Mouse (Mus musculus): ENCODE results near the gene Rab3il1. TPM values are rescaled to one million over a fixed set of nuclear protein-coding genes. Genes with fewer than 3 reads are reported as not detected.

Rab3il1 gene
- polyA plus RNA-seq, 1 experiment: 362 TPM

DNA sequence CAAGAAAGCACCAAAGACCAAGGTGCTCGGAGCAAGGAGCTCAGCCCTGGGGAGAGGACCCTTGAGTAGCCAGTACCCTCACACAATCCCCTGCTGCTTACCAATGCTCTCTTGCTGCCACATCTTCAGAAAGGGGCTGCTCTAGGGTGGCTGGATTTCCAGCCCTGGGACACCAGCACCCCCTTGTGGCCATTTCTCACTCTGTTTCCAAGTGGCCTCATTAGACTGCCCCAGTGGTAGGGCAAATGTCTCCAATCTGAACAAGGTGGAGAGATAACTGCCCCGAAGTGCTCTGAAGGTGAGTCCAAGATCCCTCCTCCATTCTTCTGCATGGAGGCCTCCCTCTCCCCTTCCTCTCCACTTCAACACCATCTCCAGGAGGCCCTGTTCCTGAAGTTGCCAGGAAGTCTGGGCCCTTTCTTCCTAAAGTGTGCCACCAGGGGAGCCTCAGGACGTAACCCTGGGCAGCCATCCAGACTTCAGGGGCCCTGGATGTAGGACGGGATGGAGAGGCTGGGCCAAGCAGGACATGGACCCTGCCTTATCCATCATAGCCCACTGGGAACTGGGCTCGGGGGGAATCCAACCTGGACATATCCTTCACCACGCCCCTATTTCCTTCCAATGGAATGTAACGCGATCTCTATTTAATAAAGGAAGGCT is 33.4 kb downstream of the Rab3il1 start:
- no peak overlapping the region for H3K4me3 ChIP-seq (ENCODE audit: control insufficient read depth, low read depth, low read length)
- H3K36me3 ChIP-seq (ENCODE audit: control insufficient read depth, insufficient read depth, low read length): no peaks in the 10 kb centered on the region
- no peaks in the 10 kb centered on the region for H3K27me3 ChIP-seq (ENCODE audit: control insufficient read depth, insufficient read depth, low read length)
- peak; percentile 71 for TF ChIP-seq CTCF (IDR thresholded peaks at IDR 0.05; ENCODE audit: control insufficient read depth, insufficient read depth, insufficient replicate concordance, low read depth, low read length)
- no peak for TF ChIP-seq POLR2A (IDR thresholded peaks at IDR 0.05; ENCODE audit: control insufficient read depth, low read depth, low read length)
- H3K27ac ChIP-seq (ENCODE audit: control insufficient read depth, insufficient read depth, low read depth, low read length): no peak overlapping the region
- no peaks in the 10 kb centered on the region for H3K4me1 ChIP-seq (ENCODE audit: control insufficient read depth, insufficient read depth, low read length)

GRCm38 (mm10) chr19:10037534-10037933 is 36.1 kb downstream of the Rab3il1 start:
- H3K36me3 ChIP-seq (ENCODE audit: control insufficient read depth, insufficient read depth, low read length): no peaks in the 10 kb centered on the region
- no peak overlapping the region for H3K4me3 ChIP-seq (ENCODE audit: control insufficient read depth, low read depth, low read length)
- no peaks in the 10 kb centered on the region for H3K27me3 ChIP-seq (ENCODE audit: control insufficient read depth, insufficient read depth, low read length)
- no peak overlapping the region for H3K27ac ChIP-seq (ENCODE audit: control insufficient read depth, insufficient read depth, low read depth, low read length)
- TF ChIP-seq CTCF (IDR thresholded peaks at IDR 0.05; ENCODE audit: control insufficient read depth, insufficient read depth, insufficient replicate concordance, low read depth, low read length) (no peak), POLR2A (IDR thresholded peaks at IDR 0.05; ENCODE audit: control insufficient read depth, low read depth, low read length) (no peak)
- peaks cover 6% of the 10 kb centered on the region for H3K4me1 ChIP-seq (ENCODE audit: control insufficient read depth, insufficient read depth, low read length)

GRCm38 (mm10) chr19:10038364-10038763 is 36.9 kb downstream of the Rab3il1 start:
- H3K4me1 ChIP-seq (ENCODE audit: control insufficient read depth, insufficient read depth, low read length): peaks cover 6% of the 10 kb centered on the region
- no peak overlapping the region for H3K4me3 ChIP-seq (ENCODE audit: control insufficient read depth, low read depth, low read length)
- no peaks in the 10 kb centered on the region for H3K27me3 ChIP-seq (ENCODE audit: control insufficient read depth, insufficient read depth, low read length)
- TF ChIP-seq POLR2A (IDR thresholded peaks at IDR 0.05; ENCODE audit: control insufficient read depth, low read depth, low read length): no peak
- TF ChIP-seq CTCF (IDR thresholded peaks at IDR 0.05; ENCODE audit: control insufficient read depth, insufficient read depth, insufficient replicate concordance, low read depth, low read length): no peak
- no peak overlapping the region for H3K27ac ChIP-seq (ENCODE audit: control insufficient read depth, insufficient read depth, low read depth, low read length)
- H3K36me3 ChIP-seq (ENCODE audit: control insufficient read depth, insufficient read depth, low read length): no peaks in the 10 kb centered on the region

DNA sequence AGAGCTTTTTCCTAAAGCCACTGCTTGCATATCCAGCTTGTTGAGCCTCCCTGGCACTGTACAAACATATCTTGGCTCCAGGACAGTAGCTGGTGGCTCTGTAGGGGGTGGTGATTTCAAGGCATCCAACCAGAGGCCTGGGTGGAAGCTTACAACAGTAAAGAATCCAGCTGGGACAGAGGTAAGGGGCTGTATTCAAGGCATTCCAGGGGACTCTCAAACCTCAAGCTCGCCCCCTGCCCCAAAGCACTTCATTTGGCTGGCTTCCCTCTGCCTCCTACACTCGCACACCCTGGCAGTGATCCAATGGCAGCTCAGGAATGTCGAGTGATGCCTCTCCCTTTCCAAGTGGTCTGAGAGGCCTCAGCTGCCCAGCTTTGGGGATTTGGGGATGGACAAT is 37.4 kb downstream of the Rab3il1 start:
- Histone ChIP-seq H3K27ac (ENCODE audit: control insufficient read depth, insufficient read depth, low read depth, low read length) (no peak overlapping the region), H3K4me1 (ENCODE audit: control insufficient read depth, insufficient read depth, low read length) (peaks cover 6% of the 10 kb centered on the region), H3K27me3 (ENCODE audit: control insufficient read depth, insufficient read depth, low read length) (no peaks in the 10 kb centered on the region), H3K36me3 (ENCODE audit: control insufficient read depth, insufficient read depth, low read length) (no peaks in the 10 kb centered on the region), H3K4me3 (ENCODE audit: control insufficient read depth, low read depth, low read length) (no peak overlapping the region)
- TF ChIP-seq CTCF (IDR thresholded peaks at IDR 0.05; ENCODE audit: control insufficient read depth, insufficient read depth, insufficient replicate concordance, low read depth, low read length) (no peak), POLR2A (IDR thresholded peaks at IDR 0.05; ENCODE audit: control insufficient read depth, low read depth, low read length) (no peak)

- H3K27ac ChIP-seq (ENCODE audit: control insufficient read depth, insufficient read depth, low read depth, low read length): no peak overlapping the region
- H3K36me3 ChIP-seq (ENCODE audit: control insufficient read depth, insufficient read depth, low read length): no peaks in the 10 kb centered on the region
- peaks cover 6% of the 10 kb centered on the region for H3K4me1 ChIP-seq (ENCODE audit: control insufficient read depth, insufficient read depth, low read length)
- TF ChIP-seq CTCF (IDR thresholded peaks at IDR 0.05; ENCODE audit: control insufficient read depth, insufficient read depth, insufficient replicate concordance, low read depth, low read length): no peak
- no peak for TF ChIP-seq POLR2A (IDR thresholded peaks at IDR 0.05; ENCODE audit: control insufficient read depth, low read depth, low read length)
- H3K27me3 ChIP-seq (ENCODE audit: control insufficient read depth, insufficient read depth, low read length): no peaks in the 10 kb centered on the region
- H3K4me3 ChIP-seq (ENCODE audit: control insufficient read depth, low read depth, low read length): no peak overlapping the region
Observed at GRCm38 (mm10) chr19:10039615-10040014, 38.1 kb downstream of the Rab3il1 start.

GRCm38 (mm10) chr19:10040866-10041387 is 39.5 kb downstream of the Rab3il1 start:
- TF ChIP-seq POLR2A (IDR thresholded peaks at IDR 0.05; ENCODE audit: control insufficient read depth, low read depth, low read length) (no peak), CTCF (IDR thresholded peaks at IDR 0.05; ENCODE audit: control insufficient read depth, insufficient read depth, insufficient replicate concordance, low read depth, low read length) (no peak)
- Histone ChIP-seq H3K4me3 (ENCODE audit: control insufficient read depth, low read depth, low read length) (peak overlapping the region; percentile 81; the same call in 1 of the 2 replicates), H3K36me3 (ENCODE audit: control insufficient read depth, insufficient read depth, low read length) (no peaks in the 10 kb centered on the region), H3K27me3 (ENCODE audit: control insufficient read depth, insufficient read depth, low read length) (no peaks in the 10 kb centered on the region), H3K4me1 (ENCODE audit: control insufficient read depth, insufficient read depth, low read length) (peaks cover 6% of the 10 kb centered on the region), H3K27ac (ENCODE audit: control insufficient read depth, insufficient read depth, low read depth, low read length) (no peak overlapping the region)

GRCm38 (mm10) chr19:10041388-10042148 is 40.1 kb downstream of the Rab3il1 start, which contains the start of gene Fads3:
Gene Fads3, plus strand, starts transcription at chr19:10041569.
- no peak within 1 kb of the TSS for H3K27ac ChIP-seq (ENCODE audit: control insufficient read depth, insufficient read depth, low read depth, low read length)
- no peaks in the 10 kb centered on the region for H3K36me3 ChIP-seq (ENCODE audit: control insufficient read depth, insufficient read depth, low read length)
- no peak for TF ChIP-seq CTCF (IDR thresholded peaks at IDR 0.05; ENCODE audit: control insufficient read depth, insufficient read depth, insufficient replicate concordance, low read depth, low read length)
- no peaks in the 10 kb centered on the region for H3K27me3 ChIP-seq (ENCODE audit: control insufficient read depth, insufficient read depth, low read length)
- H3K4me1 ChIP-seq (ENCODE audit: control insufficient read depth, insufficient read depth, low read length): peaks cover 6% of the 10 kb centered on the region
- H3K4me3 ChIP-seq (ENCODE audit: control insufficient read depth, low read depth, low read length): peak within 1 kb of the TSS; percentile 81
